Mouse (Mus musculus): ENCODE results near the gene Mrps7. TPM values are rescaled to one million over a fixed set of nuclear protein-coding genes. Genes with fewer than 3 reads are reported as not detected.

Mrps7 gene
- polyA plus RNA-seq, 1 experiment from 2014 or later: 68.0 TPM

DNA sequence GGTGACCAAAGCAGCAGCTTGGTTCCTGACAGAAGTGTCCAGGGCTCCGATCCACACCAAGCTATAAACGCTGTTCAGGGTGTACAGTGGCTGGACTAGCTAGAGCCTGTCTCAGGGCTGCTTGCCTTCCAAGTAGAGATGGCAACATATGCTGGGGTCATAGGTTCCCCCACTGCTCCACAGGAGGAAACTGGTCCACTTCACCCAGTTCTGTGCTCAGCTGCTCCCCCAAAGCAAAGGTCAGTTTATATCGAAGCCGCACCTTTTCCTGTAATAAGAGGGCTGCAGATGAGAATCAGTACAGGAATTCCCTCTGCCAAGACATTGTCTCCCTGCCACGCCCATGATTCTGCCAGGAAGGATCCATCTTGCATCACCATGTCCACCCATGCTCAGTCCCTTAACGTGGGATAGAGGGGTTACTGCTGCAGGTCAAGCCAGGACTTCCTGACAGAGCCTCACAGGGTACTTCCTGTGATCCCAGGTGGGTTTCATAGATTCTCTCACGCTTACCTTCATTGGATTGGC lies 18.1 kb upstream of the Mrps7 start:
- H3K4me2 ChIP-seq (ENCODE audit: low read length): no peak overlapping the region
- H3K27me3 ChIP-seq (replicated peaks; ENCODE audit: control insufficient read depth, insufficient read depth, low read length): no peaks in the 10 kb centered on the region
- no peak overlapping the region for H3K9ac ChIP-seq (replicated peaks; ENCODE audit: low read depth, low read length)
- H3K9me3 ChIP-seq (ENCODE audit: control insufficient read depth, low read length): no peaks in the 10 kb centered on the region
- H3K4me3 ChIP-seq (replicated peaks; ENCODE audit: low read length): no peak overlapping the region
- no peak for ATAC-seq
- 91% methylated on average over 7 of the region's 7 CpGs for WGBS
- H3K36me3 ChIP-seq (ENCODE audit: control insufficient read depth, insufficient read depth): peaks cover 35% of the 10 kb centered on the region
- H3K27ac ChIP-seq (ENCODE audit: low read length): no peak overlapping the region
- H3K4me1 ChIP-seq (replicated peaks; ENCODE audit: control insufficient read depth, insufficient read depth, low read length): no peaks in the 10 kb centered on the region

DNA sequence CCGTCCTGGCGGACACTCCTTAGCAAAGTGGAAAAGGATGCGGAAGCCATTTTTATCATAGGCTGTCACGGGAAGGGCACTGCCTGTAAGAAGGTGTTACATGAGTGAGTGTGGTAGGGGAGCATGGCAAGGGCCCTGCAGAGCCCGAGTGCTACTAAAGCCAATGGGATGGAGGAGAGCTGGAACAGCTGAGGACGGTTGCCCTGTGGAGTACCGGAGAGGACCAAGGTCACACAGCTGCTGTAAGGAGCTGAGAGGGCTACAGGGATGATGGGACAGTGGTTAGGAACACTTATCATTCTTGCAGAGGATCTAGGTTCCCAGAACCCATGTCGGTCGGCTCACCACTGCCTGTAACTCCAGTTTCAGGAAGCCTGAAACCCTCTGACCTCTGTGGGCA lies 17.3 kb upstream of the Mrps7 start:
- Histone ChIP-seq H3K36me3 (ENCODE audit: control insufficient read depth, insufficient read depth) (peaks cover 33% of the 10 kb centered on the region), H3K4me2 (ENCODE audit: low read length) (no peak overlapping the region), H3K4me3 (replicated peaks; ENCODE audit: low read length) (no peak overlapping the region), H3K27me3 (replicated peaks; ENCODE audit: control insufficient read depth, insufficient read depth, low read length) (no peaks in the 10 kb centered on the region), H3K9ac (replicated peaks; ENCODE audit: low read depth, low read length) (no peak overlapping the region), H3K4me1 (replicated peaks; ENCODE audit: control insufficient read depth, insufficient read depth, low read length) (no peaks in the 10 kb centered on the region), H3K9me3 (ENCODE audit: control insufficient read depth, low read length) (no peaks in the 10 kb centered on the region), H3K27ac (ENCODE audit: low read length) (no peak overlapping the region)
- no peak for ATAC-seq
- 89% methylated on average over 9 of the region's 9 CpGs for WGBS

DNA sequence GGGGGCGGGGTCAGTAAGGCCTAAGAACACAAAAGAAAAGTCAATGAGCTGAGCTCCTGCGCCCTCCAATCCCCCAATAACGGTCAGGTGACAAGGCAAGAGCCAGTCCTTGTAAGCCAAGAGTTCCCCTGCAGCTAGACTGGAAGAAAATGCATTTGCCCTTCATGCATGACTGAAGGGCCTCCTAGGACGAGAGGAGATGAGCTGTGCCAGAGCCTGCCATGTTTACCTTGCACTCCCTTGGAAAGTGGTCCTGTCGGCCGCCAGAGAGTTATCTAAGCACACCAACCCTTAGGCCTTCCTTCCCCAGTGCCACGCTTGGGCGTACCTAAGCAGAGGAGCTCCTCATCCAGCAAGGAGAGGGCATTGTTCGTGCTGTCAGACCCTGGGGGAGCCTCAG lies 15.7 kb upstream of the Mrps7 start:
- H3K9ac ChIP-seq (replicated peaks; ENCODE audit: low read depth, low read length): no peak overlapping the region
- no peaks in the 10 kb centered on the region for H3K9me3 ChIP-seq (ENCODE audit: control insufficient read depth, low read length)
- H3K4me2 ChIP-seq (ENCODE audit: low read length): no peak overlapping the region
- no peaks in the 10 kb centered on the region for H3K27me3 ChIP-seq (replicated peaks; ENCODE audit: control insufficient read depth, insufficient read depth, low read length)
- H3K36me3 ChIP-seq (ENCODE audit: control insufficient read depth, insufficient read depth): peaks cover 38% of the 10 kb centered on the region
- no peak for ATAC-seq
- 88% methylated on average over 9 of the region's 9 CpGs for WGBS
- H3K4me3 ChIP-seq (replicated peaks; ENCODE audit: low read length): no peak overlapping the region
- H3K27ac ChIP-seq (ENCODE audit: low read length): no peak overlapping the region
- H3K4me1 ChIP-seq (replicated peaks; ENCODE audit: control insufficient read depth, insufficient read depth, low read length): no peaks in the 10 kb centered on the region

DNA sequence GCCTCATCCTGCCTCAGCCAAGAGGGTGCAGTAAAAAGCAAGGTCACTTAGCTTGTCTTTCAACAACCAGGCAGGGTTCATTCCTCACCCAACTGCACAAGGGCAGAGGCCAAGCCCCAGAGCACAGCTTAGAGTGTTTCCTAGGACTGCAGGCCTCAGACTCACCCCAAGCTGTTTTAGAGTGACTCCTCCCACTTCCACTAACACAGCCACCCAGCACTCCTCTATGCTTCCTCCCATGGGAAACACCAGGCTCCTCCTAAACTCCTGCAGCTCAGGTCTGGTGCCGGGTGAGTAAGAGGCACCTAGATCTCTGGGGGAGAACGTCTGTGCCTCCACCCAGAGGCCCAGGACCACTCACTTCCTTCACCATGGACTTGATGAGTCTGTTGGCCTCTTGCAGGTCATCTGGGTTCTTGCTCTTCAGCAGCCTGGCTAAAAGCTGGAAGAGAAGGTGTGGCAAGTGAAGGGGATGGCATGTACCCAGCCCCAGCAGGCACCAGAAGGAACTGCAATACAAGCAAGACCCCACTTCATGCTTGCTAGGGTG lies 13.1 kb upstream of the Mrps7 start:
- WGBS: 90% methylated on average over 2 of the region's 2 CpGs
- no peak overlapping the region for H3K9ac ChIP-seq (replicated peaks; ENCODE audit: low read depth, low read length)
- H3K27me3 ChIP-seq (replicated peaks; ENCODE audit: control insufficient read depth, insufficient read depth, low read length): no peaks in the 10 kb centered on the region
- no peaks in the 10 kb centered on the region for H3K4me1 ChIP-seq (replicated peaks; ENCODE audit: control insufficient read depth, insufficient read depth, low read length)
- no peak overlapping the region for H3K4me3 ChIP-seq (replicated peaks; ENCODE audit: low read length)
- no peak overlapping the region for H3K27ac ChIP-seq (ENCODE audit: low read length)
- ATAC-seq: no peak
- H3K9me3 ChIP-seq (ENCODE audit: control insufficient read depth, low read length): no peaks in the 10 kb centered on the region
- H3K36me3 ChIP-seq (ENCODE audit: control insufficient read depth, insufficient read depth): peaks cover 41% of the 10 kb centered on the region
- no peak overlapping the region for H3K4me2 ChIP-seq (ENCODE audit: low read length)

DNA sequence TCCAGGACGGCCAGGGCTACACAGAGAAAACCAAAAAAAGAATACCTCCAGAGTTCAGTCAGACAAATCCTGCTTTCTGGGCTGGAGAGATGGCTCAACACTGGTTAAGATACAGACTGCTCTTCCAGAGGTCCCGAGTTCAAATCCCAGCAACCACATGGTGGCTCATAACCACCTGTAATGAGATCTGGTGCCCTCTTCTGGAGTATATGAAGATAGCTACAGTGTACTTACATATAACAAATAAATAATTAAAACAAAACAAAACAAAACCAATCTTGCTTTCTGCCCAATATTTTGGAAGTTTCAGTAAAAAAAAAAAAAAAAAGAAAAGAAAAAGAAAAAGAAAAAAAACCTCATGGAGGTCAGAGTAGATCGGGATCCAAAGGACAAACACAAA lies 8.5 kb upstream of the Mrps7 start:
- H3K36me3 ChIP-seq (ENCODE audit: control insufficient read depth, insufficient read depth): peaks cover 15% of the 10 kb centered on the region
- no peak overlapping the region for H3K9ac ChIP-seq (replicated peaks; ENCODE audit: low read depth, low read length)
- no peaks in the 10 kb centered on the region for H3K4me1 ChIP-seq (replicated peaks; ENCODE audit: control insufficient read depth, insufficient read depth, low read length)
- WGBS: 96% methylated on average over 3 of the region's 3 CpGs
- no peaks in the 10 kb centered on the region for H3K9me3 ChIP-seq (ENCODE audit: control insufficient read depth, low read length)
- H3K27ac ChIP-seq (ENCODE audit: low read length): no peak overlapping the region
- H3K27me3 ChIP-seq (replicated peaks; ENCODE audit: control insufficient read depth, insufficient read depth, low read length): no peaks in the 10 kb centered on the region
- ATAC-seq: no peak
- H3K4me3 ChIP-seq (replicated peaks; ENCODE audit: low read length): no peak overlapping the region
- no peak overlapping the region for H3K4me2 ChIP-seq (ENCODE audit: low read length)

GRCm38 (mm10) chr11:115598309-115598708 lies 5.4 kb upstream of the Mrps7 start:
- no peak overlapping the region for H3K9ac ChIP-seq (replicated peaks; ENCODE audit: low read depth, low read length)
- no peaks in the 10 kb centered on the region for H3K9me3 ChIP-seq (ENCODE audit: control insufficient read depth, low read length)
- H3K4me1 ChIP-seq (replicated peaks; ENCODE audit: control insufficient read depth, insufficient read depth, low read length): peaks cover 12% of the 10 kb centered on the region
- ATAC-seq: no peak
- WGBS: 93% methylated on average over 4 of the region's 4 CpGs
- no peaks in the 10 kb centered on the region for H3K27me3 ChIP-seq (replicated peaks; ENCODE audit: control insufficient read depth, insufficient read depth, low read length)
- H3K36me3 ChIP-seq (ENCODE audit: control insufficient read depth, insufficient read depth): peaks cover 5% of the 10 kb centered on the region
- no peak overlapping the region for H3K4me2 ChIP-seq (ENCODE audit: low read length)
- no peak overlapping the region for H3K4me3 ChIP-seq (replicated peaks; ENCODE audit: low read length)
- H3K27ac ChIP-seq (ENCODE audit: low read length): no peak overlapping the region

GRCm38 (mm10) chr11:115599722-115600121 lies 4.0 kb upstream of the Mrps7 start:
- WGBS: 94% methylated on average over 7 of the region's 7 CpGs
- no peak for ATAC-seq

DNA sequence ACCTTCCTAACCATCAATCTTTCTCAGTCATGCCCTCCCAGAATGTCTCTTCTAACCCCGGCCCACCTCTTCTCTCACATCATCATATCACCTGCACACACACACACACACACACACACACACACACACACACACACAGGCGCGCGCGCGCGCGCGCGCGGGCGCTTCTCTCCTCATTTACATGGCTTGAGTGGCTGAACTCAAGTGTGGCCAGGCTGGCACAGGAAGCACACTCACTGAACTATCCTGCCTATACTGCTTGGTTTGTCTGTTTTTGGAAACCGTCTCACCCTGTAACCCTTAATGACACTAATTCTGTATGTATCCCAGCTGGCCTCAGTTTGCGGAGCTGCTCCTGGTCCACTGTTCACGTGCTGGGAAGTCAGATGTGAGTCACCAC lies 3.0 kb upstream of the Mrps7 start:
- Histone ChIP-seq H3K36me3 (ENCODE audit: control insufficient read depth, insufficient read depth) (no peaks in the 10 kb centered on the region; the same call in 1 of the 2 replicates), H3K27ac (ENCODE audit: low read length) (no peak overlapping the region), H3K4me2 (ENCODE audit: low read length) (no peak overlapping the region), H3K9ac (replicated peaks; ENCODE audit: low read depth, low read length) (no peak overlapping the region), H3K9me3 (ENCODE audit: control insufficient read depth, low read length) (no peaks in the 10 kb centered on the region), H3K4me3 (replicated peaks; ENCODE audit: low read length) (no peak overlapping the region), H3K27me3 (replicated peaks; ENCODE audit: control insufficient read depth, insufficient read depth, low read length) (no peaks in the 10 kb centered on the region), H3K4me1 (replicated peaks; ENCODE audit: control insufficient read depth, insufficient read depth, low read length) (peaks cover 21% of the 10 kb centered on the region)
- 98% methylated on average over 15 of the region's 15 CpGs for WGBS
- no peak for ATAC-seq

More at GRCm38 (mm10) chr11:115599722-115600121, 4.0 kb upstream of the Mrps7 start:
- Histone ChIP-seq H3K4me1 (replicated peaks; ENCODE audit: control insufficient read depth, insufficient read depth, low read length) (peaks cover 16% of the 10 kb centered on the region), H3K9me3 (ENCODE audit: control insufficient read depth, low read length) (no peaks in the 10 kb centered on the region), H3K9ac (replicated peaks; ENCODE audit: low read depth, low read length) (no peak overlapping the region), H3K27me3 (replicated peaks; ENCODE audit: control insufficient read depth, insufficient read depth, low read length) (no peaks in the 10 kb centered on the region), H3K27ac (ENCODE audit: low read length) (no peak overlapping the region), H3K4me2 (ENCODE audit: low read length) (no peak overlapping the region), H3K4me3 (replicated peaks; ENCODE audit: low read length) (no peak overlapping the region), H3K36me3 (ENCODE audit: control insufficient read depth, insufficient read depth) (no peaks in the 10 kb centered on the region; the same call in 1 of the 2 replicates)

DNA sequence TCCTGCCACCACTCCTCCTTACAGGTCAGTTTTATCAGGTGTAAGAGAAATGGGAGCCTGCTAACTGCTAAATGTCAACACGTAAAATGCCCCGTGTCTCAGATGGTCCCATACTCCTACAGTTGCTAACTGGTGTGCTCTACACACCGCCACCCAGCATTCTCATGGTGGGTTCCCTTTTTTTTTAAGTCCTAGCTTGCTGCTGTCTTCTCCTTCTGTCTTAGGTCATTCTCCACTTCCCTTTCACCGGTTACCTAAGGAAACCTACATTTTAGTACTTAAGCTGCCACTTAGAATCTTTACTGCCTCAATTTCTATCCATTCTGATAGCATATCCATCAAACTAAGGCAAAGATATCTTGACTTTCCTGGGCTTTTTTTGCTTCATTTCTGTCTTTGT lies 2.6 kb upstream of the Mrps7 start:
- no peak for ATAC-seq
- peaks cover 21% of the 10 kb centered on the region for H3K4me1 ChIP-seq (replicated peaks; ENCODE audit: control insufficient read depth, insufficient read depth, low read length)
- H3K9ac ChIP-seq (replicated peaks; ENCODE audit: low read depth, low read length): no peak overlapping the region
- H3K27me3 ChIP-seq (replicated peaks; ENCODE audit: control insufficient read depth, insufficient read depth, low read length): no peaks in the 10 kb centered on the region
- no peaks in the 10 kb centered on the region for H3K9me3 ChIP-seq (ENCODE audit: control insufficient read depth, low read length)
- no peak overlapping the region for H3K4me3 ChIP-seq (replicated peaks; ENCODE audit: low read length)
- no peak overlapping the region for H3K27ac ChIP-seq (ENCODE audit: low read length)
- H3K36me3 ChIP-seq (ENCODE audit: control insufficient read depth, insufficient read depth): no peaks in the 10 kb centered on the region; the same call in 1 of the 2 replicates
- WGBS: 99% methylated on average over 4 of the region's 4 CpGs
- no peak overlapping the region for H3K4me2 ChIP-seq (ENCODE audit: low read length)

DNA sequence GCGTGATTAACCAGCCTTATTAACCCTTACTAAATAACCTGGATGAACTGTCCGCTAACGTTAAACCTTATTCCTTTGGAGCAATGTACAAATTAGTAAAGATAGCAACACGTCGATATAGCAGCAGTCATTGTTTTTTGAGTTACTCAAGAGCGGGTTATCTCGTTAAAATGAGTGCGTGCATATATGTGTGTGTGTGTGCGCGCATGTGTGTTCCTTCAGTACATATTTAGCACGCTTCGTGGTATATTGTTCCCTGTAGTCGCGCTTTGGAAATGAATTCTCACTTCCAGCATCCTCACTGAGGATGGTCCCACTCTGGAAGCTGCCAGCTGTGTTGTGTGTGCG lies 623 bp upstream of the Mrps7 start:
- Histone ChIP-seq H3K4me1 (replicated peaks; ENCODE audit: control insufficient read depth, insufficient read depth, low read length) (peaks cover 21% of the 10 kb centered on the region), H3K9me3 (ENCODE audit: control insufficient read depth, low read length) (no peaks in the 10 kb centered on the region), H3K4me3 (replicated peaks; ENCODE audit: low read length) (peak overlapping the region; percentile 96), H3K4me2 (ENCODE audit: low read length) (peak overlapping the region; percentile 83), H3K27me3 (replicated peaks; ENCODE audit: control insufficient read depth, insufficient read depth, low read length) (no peaks in the 10 kb centered on the region), H3K9ac (replicated peaks; ENCODE audit: low read depth, low read length) (peak overlapping the region; percentile 97), H3K36me3 (ENCODE audit: control insufficient read depth, insufficient read depth) (peaks cover 14% of the 10 kb centered on the region), H3K27ac (ENCODE audit: low read length) (peak overlapping the region; percentile 93)
- no peak for ATAC-seq
- WGBS: 7% methylated on average over 15 of the region's 15 CpGs

All from forebrain, embryonic 16.5 days (tissue).